Mouse (Mus musculus): ENCODE results near the gene Csmd2. TPM values are rescaled to one million over a fixed set of nuclear protein-coding genes. Genes with fewer than 3 reads are reported as not detected.

Csmd2 gene
- polyA plus RNA-seq (2015; fragmentation: Nextera tagmentation; extraction: Ambion mirVana), result 0.02 and 0.03 TPM in 2 replicates

GRCm38 (mm10) chr4:127987784-127988455 lies at the start of gene Csmd2:
Gene Csmd2 (plus strand): TSS chr4:127987857.
- H3K9me3 ChIP-seq (replicated peaks), result no peaks in the 10 kb centered on the region
- H3K4me2 ChIP-seq, result peak within 1 kb of the TSS; percentile 10; the same call in 1 of the 2 replicates
- peaks cover 63% of the 10 kb centered on the region for H3K27me3 ChIP-seq
- H3K27ac ChIP-seq (replicated peaks), result no peak within 1 kb of the TSS
- under 1% methylated on average over 48 of the region's 65 CpGs for WGBS (ENCODE audit: insufficient replicate concordance)
- no peak within 1 kb of the TSS for H3K9ac ChIP-seq
- H3K4me1 ChIP-seq (replicated peaks), result no peaks in the 10 kb centered on the region
- no peak for ATAC-seq (ENCODE audit: insufficient read depth)
- no peaks in the 10 kb centered on the region for H3K36me3 ChIP-seq (replicated peaks)
- no peak within 1 kb of the TSS for H3K4me3 ChIP-seq (replicated peaks)

DNA sequence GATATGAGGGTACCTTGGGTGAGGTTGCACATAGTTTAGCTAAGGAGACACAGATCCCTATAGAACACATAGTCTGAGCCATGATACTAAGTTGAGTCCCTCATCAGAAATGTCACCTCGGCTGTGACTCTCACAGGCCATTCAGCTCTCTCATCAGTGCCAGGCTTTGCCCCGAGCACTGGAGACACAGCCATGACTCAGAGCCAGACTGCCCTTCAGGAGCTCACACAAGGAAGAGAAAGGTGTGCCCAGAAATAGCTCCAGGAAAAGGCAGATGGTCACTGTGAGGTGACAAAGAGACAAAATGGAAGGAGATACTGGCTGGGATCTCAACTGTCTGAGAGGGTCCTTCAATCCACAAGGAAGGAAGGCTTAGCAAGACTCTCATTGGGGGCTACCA lies 40.0 kb upstream of the Csmd2 start:
- Histone ChIP-seq H3K9ac (no peak overlapping the region), H3K4me3 (replicated peaks) (no peak overlapping the region), H3K4me2 (no peak overlapping the region), H3K27me3 (no peaks in the 10 kb centered on the region), H3K36me3 (replicated peaks) (no peaks in the 10 kb centered on the region), H3K4me1 (replicated peaks) (no peaks in the 10 kb centered on the region), H3K27ac (replicated peaks) (no peak overlapping the region), H3K9me3 (replicated peaks) (no peaks in the 10 kb centered on the region)
- WGBS (ENCODE audit: insufficient replicate concordance), result 26% methylated on average over 2 of the region's 2 CpGs
- ATAC-seq (ENCODE audit: insufficient read depth), result no peak

DNA sequence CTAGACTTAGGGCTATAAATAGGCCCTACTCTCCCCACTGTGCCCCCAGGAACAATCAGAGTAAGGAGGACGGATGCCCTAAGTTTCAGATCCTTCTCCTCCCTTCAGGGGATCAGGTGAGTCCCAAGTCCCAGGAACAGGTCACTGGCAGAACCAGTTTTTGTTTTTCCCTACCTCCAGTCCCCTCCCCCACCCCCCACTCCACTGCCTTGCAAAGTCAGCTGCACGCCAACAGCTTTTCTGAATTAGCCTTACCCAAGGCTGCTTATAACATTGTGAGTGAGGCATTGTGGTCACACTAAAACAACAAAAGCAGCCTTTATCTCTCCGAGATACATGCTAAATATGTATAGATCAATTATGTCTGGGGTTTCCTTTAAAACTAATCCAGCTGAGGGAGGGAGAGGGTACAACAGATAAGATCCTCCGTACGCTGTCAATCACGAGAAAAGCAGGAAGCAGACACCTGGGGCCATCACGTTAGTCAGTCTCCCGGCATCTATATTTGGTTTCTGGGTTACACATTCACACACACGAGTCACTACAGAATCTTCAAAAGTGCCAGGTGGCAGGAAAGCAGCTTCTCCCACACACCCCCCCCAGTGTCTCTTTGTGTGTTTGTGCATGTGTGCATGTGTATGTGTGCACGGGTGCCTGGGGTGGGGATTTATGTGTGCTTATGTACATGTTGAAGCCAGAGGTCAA lies 34.5 kb upstream of the Csmd2 start:
- no peak overlapping the region for H3K9ac ChIP-seq
- no peaks in the 10 kb centered on the region for H3K27me3 ChIP-seq
- ATAC-seq (ENCODE audit: insufficient read depth), result no peak
- H3K4me2 ChIP-seq, result no peak overlapping the region
- H3K4me1 ChIP-seq (replicated peaks), result no peaks in the 10 kb centered on the region
- 42% methylated on average over 10 of the region's 10 CpGs for WGBS (ENCODE audit: insufficient replicate concordance)
- no peak overlapping the region for H3K4me3 ChIP-seq (replicated peaks)
- H3K36me3 ChIP-seq (replicated peaks), result no peaks in the 10 kb centered on the region
- peaks cover 9% of the 10 kb centered on the region; the same call in 1 of the 2 replicates for H3K9me3 ChIP-seq (replicated peaks)
- no peak overlapping the region for H3K27ac ChIP-seq (replicated peaks)

DNA sequence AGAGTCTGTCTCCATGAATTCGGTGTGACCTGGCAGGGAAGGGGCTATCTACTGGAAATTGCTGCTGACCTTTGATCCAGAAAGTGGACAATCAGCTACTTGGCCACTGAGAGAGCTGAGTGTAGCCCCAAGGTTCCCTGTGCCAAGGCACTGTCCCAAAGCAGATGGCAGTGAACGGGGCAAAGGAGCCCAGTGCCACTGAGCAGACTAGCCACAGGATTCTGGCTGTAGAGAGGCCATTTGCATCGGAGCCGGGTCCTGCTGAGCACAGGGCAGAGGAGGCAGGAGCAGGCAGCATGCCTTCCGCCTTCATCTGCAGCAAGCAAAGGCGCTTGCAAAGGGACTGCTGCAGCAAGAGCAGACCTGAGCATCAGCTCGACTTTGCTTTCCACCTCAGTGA lies 18.6 kb upstream of the Csmd2 start:
- no peaks in the 10 kb centered on the region for H3K36me3 ChIP-seq (replicated peaks)
- H3K4me3 ChIP-seq (replicated peaks), result no peak overlapping the region
- no peaks in the 10 kb centered on the region for H3K4me1 ChIP-seq (replicated peaks)

DNA sequence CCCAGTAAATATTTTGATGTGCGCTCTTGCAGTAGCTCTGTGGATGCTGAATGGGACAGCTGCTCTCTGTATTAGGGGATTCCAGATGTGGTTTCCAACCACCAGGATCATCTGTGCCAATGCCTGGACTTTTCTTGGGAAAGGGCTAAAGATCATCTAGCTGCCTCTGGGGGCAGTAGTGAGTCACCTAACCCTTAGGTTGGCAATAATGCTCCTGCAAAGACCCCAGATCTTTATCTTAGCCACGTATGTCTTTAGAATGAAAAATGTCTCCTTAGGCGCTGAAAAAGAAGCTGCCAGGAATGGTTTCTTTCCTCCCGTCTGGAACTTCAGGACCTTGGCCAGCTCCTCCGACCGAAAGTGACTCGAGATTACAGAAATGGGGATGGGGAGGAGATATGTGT lies 17.6 kb upstream of the Csmd2 start:
- no peak for ATAC-seq (ENCODE audit: insufficient read depth)
- Histone ChIP-seq H3K4me1 (replicated peaks) (no peaks in the 10 kb centered on the region), H3K4me2 (no peak overlapping the region), H3K9me3 (replicated peaks) (no peaks in the 10 kb centered on the region), H3K27me3 (peaks cover 24% of the 10 kb centered on the region), H3K27ac (replicated peaks) (no peak overlapping the region), H3K36me3 (replicated peaks) (no peaks in the 10 kb centered on the region), H3K4me3 (replicated peaks) (no peak overlapping the region), H3K9ac (no peak overlapping the region)
- WGBS (ENCODE audit: insufficient replicate concordance), result 6% methylated on average over 7 of the region's 7 CpGs

More for the DNA sequence above, 18.6 kb upstream of the Csmd2 start:
- Histone ChIP-seq H3K9me3 (replicated peaks) (no peaks in the 10 kb centered on the region), H3K27ac (replicated peaks) (no peak overlapping the region), H3K27me3 (peaks cover 24% of the 10 kb centered on the region), H3K9ac (no peak overlapping the region), H3K4me2 (no peak overlapping the region)
- no peak for ATAC-seq (ENCODE audit: insufficient read depth)
- WGBS (ENCODE audit: insufficient replicate concordance), result 12% methylated on average over 7 of the region's 7 CpGs

DNA sequence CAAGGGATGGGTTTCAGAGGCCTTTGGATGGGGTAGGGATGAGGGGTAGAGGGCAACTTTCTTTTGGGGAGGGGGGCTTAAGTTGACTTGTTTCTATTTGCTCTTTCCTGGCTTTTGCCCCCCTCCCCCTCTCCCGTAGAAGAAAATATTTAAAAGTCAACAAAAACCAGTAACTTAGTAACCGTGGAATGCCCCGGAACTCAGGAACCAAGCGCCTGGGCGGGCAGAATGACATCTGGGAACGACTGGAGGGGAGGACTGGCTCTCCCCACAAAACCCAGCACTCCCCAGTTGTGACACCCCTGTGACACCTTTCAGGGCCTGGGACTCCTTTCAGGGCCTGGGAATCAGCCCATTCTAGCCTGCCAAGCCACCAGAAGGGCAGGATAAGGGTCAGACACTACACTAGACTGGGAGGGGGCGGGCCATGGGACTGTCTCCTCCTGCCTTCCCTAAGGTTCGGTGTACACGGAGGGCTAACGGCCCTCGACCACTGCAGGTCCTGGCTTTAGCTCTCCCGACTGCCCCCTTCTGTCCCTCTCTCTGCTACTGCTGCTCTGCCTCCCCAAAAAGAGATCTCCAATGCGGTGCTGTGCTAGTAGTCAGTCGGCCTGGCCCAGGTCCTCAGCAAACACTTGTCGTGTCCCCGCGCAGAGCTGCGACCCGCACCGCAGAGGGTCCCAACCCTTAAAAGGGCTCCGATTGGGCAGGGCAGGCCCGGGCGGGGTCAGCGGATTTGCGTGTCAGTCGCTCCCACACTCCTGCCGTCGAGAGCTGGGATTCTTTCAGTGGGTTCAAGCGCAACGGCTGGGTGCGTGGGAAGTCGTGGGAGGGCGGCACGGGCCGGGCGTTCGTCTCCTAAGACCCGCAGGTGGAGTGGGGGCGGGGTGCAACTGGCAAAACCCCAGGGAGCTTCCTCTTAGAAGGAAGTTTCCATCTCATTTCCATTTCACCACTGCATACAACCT lies 16.5 kb upstream of the Csmd2 start, which contains the start of gene CK137956:
Gene CK137956 (minus strand): TSS at position 51 of the 968 bp plus-strand sequence.
- H3K36me3 ChIP-seq (replicated peaks), result no peaks in the 10 kb centered on the region
- no peak within 1 kb of the TSS for H3K4me2 ChIP-seq
- H3K9me3 ChIP-seq (replicated peaks), result no peaks in the 10 kb centered on the region
- no peaks in the 10 kb centered on the region for H3K4me1 ChIP-seq (replicated peaks)
- WGBS (ENCODE audit: insufficient replicate concordance), result 7% methylated on average over 39 of the region's 39 CpGs
- peaks cover 24% of the 10 kb centered on the region for H3K27me3 ChIP-seq
- no peak within 1 kb of the TSS for H3K9ac ChIP-seq
- no peak for ATAC-seq (ENCODE audit: insufficient read depth)
- no peak within 1 kb of the TSS for H3K27ac ChIP-seq (replicated peaks)
- no peak within 1 kb of the TSS for H3K4me3 ChIP-seq (replicated peaks)

DNA sequence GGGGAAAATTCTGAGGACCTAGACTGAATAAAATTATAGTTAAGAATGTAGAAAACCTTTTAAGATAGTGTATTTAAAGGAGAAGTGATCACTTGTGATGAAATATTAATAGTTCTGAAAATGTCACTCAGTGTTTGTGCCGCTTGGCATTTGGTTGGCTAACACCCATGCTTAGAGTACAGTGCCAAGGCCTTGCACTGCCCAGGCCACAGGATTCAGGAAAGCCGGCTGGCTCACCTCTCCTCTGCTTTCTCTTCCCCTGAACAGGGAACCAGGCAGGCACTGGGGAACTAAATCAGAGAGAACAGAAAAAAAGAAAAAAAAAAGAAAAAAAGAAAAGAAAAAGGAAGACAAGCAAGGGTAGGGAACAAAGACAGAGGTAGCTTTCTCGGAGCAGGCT lies 14.7 kb upstream of the Csmd2 start:
- Histone ChIP-seq H3K27me3 (peaks cover 24% of the 10 kb centered on the region), H3K9me3 (replicated peaks) (no peaks in the 10 kb centered on the region), H3K36me3 (replicated peaks) (no peaks in the 10 kb centered on the region), H3K27ac (replicated peaks) (no peak overlapping the region), H3K9ac (no peak overlapping the region), H3K4me3 (replicated peaks) (no peak overlapping the region), H3K4me2 (no peak overlapping the region), H3K4me1 (replicated peaks) (no peaks in the 10 kb centered on the region)
- WGBS (ENCODE audit: insufficient replicate concordance), result 60% methylated on average over 3 of the region's 3 CpGs
- ATAC-seq (ENCODE audit: insufficient read depth), result no peak

- Histone ChIP-seq H3K27me3 (peaks cover 14% of the 10 kb centered on the region), H3K9me3 (replicated peaks) (no peaks in the 10 kb centered on the region), H3K4me1 (replicated peaks) (no peaks in the 10 kb centered on the region), H3K27ac (replicated peaks) (no peak overlapping the region), H3K36me3 (replicated peaks) (no peaks in the 10 kb centered on the region), H3K9ac (no peak overlapping the region), H3K4me3 (replicated peaks) (no peak overlapping the region), H3K4me2 (no peak overlapping the region)
- 72% methylated on average over 6 of the region's 6 CpGs for WGBS (ENCODE audit: insufficient replicate concordance)
- no peak for ATAC-seq (ENCODE audit: insufficient read depth)
Observed at GRCm38 (mm10) chr4:127981125-127981524, 6.5 kb upstream of the Csmd2 start.

GRCm38 (mm10) chr4:127984426-127984825 lies 3.2 kb upstream of the Csmd2 start:
- Histone ChIP-seq H3K27me3 (peaks cover 47% of the 10 kb centered on the region), H3K9ac (no peak overlapping the region), H3K9me3 (replicated peaks) (no peaks in the 10 kb centered on the region), H3K4me3 (replicated peaks) (no peak overlapping the region), H3K4me1 (replicated peaks) (no peaks in the 10 kb centered on the region), H3K27ac (replicated peaks) (no peak overlapping the region), H3K36me3 (replicated peaks) (no peaks in the 10 kb centered on the region), H3K4me2 (no peak overlapping the region)
- no peak for ATAC-seq (ENCODE audit: insufficient read depth)
- 71% methylated on average over 2 of the region's 2 CpGs for WGBS (ENCODE audit: insufficient replicate concordance)

- ATAC-seq (ENCODE audit: insufficient read depth), result no peak
- Histone ChIP-seq H3K4me2 (no peak overlapping the region), H3K9me3 (replicated peaks) (no peaks in the 10 kb centered on the region), H3K4me3 (replicated peaks) (no peak overlapping the region), H3K27me3 (peaks cover 61% of the 10 kb centered on the region), H3K9ac (no peak overlapping the region), H3K4me1 (replicated peaks) (no peaks in the 10 kb centered on the region), H3K27ac (replicated peaks) (no peak overlapping the region), H3K36me3 (replicated peaks) (no peaks in the 10 kb centered on the region)
- WGBS (ENCODE audit: insufficient replicate concordance), result 12% methylated on average over 10 of the region's 10 CpGs
Observed at GRCm38 (mm10) chr4:127985874-127986273, 1.8 kb upstream of the Csmd2 start.

Measured in liver, embryonic 15.5 days (tissue).